Mouse (Mus musculus) neural tube, embryonic 15.5 days (tissue): Measurements from ENCODE around the gene Olfr467. TPM values are rescaled to one million over a fixed set of nuclear protein-coding genes. Genes with fewer than 3 reads are reported as not detected.
"Not testable (repeated sequence)": the region's sequence is repeated elsewhere in the genome, so short reads cannot be mapped to it uniquely, and the experiment has no call there.

ENCODE experiments used
- ATAC-seq: fragments of 200-750 bp; cut with Nextera tagmentation; 2 replicates; pipeline ENCODE4 v1.8.0; 2017; ENCODE audit warnings: mild to moderate bottlenecking, moderate TSS enrichment, moderate library complexity; ENCODE audit not compliant: low FRiP score
- H3K27ac ChIP-seq: fragments of 300-500 bp; sonication (generic); replicated peaks from 2 replicates; pipeline ENCODE4 v1.5.1; 2015; ENCODE audit warnings: mild to moderate bottlenecking, inconsistent platforms
- H3K27me3 ChIP-seq: fragments of 300-500 bp; sonication (generic); replicated peaks from 2 replicates; pipeline ENCODE4 v1.6.1; 2015; ENCODE audit warnings: inconsistent platforms
- H3K36me3 ChIP-seq: fragments of 300-500 bp; sonication (generic); 2 replicates; pipeline ENCODE4 v1.6.1; 2015; ENCODE audit warnings: inconsistent platforms
- H3K4me1 ChIP-seq: fragments of 300-500 bp; sonication (generic); 2 replicates; pipeline ENCODE4 v1.6.1; 2015; ENCODE audit warnings: inconsistent platforms
- H3K4me2 ChIP-seq: fragments of 300-500 bp; sonication (generic); 2 replicates; pipeline ENCODE4 v1.6.1; 2015; ENCODE audit warnings: inconsistent platforms, mild to moderate bottlenecking, moderate library complexity
- H3K4me3 ChIP-seq: fragments of 300-500 bp; sonication (generic); replicated peaks from 2 replicates; pipeline ENCODE4 v1.5.1; 2015; ENCODE audit warnings: mild to moderate bottlenecking, inconsistent platforms
- H3K9ac ChIP-seq: fragments of 300-500 bp; sonication (generic); replicated peaks from 2 replicates; pipeline ENCODE4 v1.6.1; 2015; ENCODE audit warnings: mild to moderate bottlenecking, inconsistent platforms
- H3K9me3 ChIP-seq: fragments of 300-500 bp; sonication (generic); replicated peaks from 2 replicates; pipeline ENCODE4 v1.6.1; 2016; ENCODE audit warnings: inconsistent platforms
- WGBS: fragments of 180-500 bp; shearing (Covaris S2); methylation state at CpG from one replicate; pipeline ENCODE4 v1.1.7; 2015; ENCODE audit warnings: mixed read lengths; 5-methylcytosine and 5-hydroxymethylcytosine counted together
- polyA plus RNA-seq: library from polyadenylated mRNA; unstranded; fragments of >200 nt; fragmentation: Nextera tagmentation; extraction: Ambion mirVana; gene quantifications from 2 replicates; pipeline ENCODE4 v1.2.1, GENCODE M21; 2015

Olfr467 gene
- polyA plus RNA-seq, 1 experiment from 2014 or later, result not detected

DNA sequence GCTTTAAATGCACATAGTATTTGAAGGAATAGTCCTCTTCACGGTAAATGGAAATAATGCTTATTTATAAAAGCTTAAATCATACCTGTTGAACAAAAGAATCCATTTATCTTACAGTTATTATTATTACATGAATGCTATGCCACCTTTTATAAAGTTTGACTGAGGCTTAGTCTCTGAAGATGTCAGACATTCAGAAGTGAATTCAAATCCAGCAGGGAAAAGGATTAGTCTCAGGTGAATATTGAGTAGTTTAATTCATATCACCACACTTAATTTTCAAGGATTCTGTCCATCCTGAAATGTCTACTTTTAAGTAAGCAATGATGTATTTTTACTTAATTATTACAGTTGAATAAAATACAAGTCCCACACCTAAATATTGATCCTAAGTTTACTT is 35.3 kb downstream of the Olfr467 start, which contains the start of gene Olfr470:
Gene Olfr470 (minus strand): TSS at position 101 of the 400 bp plus-strand sequence.
- H3K4me3 ChIP-seq, H3K9me3 ChIP-seq, H3K9ac ChIP-seq, H3K36me3 ChIP-seq, H3K4me2 ChIP-seq, H3K27me3 ChIP-seq, H3K4me1 ChIP-seq, H3K27ac ChIP-seq, ATAC-seq: not testable (repeated sequence)
- WGBS, result 88% methylated on average over 1 of the region's 1 CpGs

Other genes with a start within 250 kb of the Olfr467 start
- 3.1 and 6.5 TPM in 2 replicates for gene Olfml1, start 244.8 kb upstream of the Olfr467 start, polyA plus RNA-seq
- 2.5 and 3.6 TPM in 2 replicates for gene Ppfibp2, start 217.1 kb upstream of the Olfr467 start, polyA plus RNA-seq
- not detected in 2 replicates for gene 5330417H12Rik, start 187.1 kb upstream of the Olfr467 start, polyA plus RNA-seq
- gene Cyb5r2, start 54.2 kb upstream of the Olfr467 start, polyA plus RNA-seq, result 0.09 and 0.26 TPM in 2 replicates
- not detected in 2 replicates for gene Ovch2, start 11.1 kb upstream of the Olfr467 start, polyA plus RNA-seq
- gene Olfr469, start 13.3 kb downstream of the Olfr467 start, polyA plus RNA-seq, result not detected in 2 replicates
- gene Olfr470, start 35.2 kb downstream of the Olfr467 start, polyA plus RNA-seq, result not detected in 2 replicates
- not detected in 2 replicates for gene Olfr472, start 85.6 kb downstream of the Olfr467 start, polyA plus RNA-seq
- gene Olfr473, start 118.2 kb downstream of the Olfr467 start, polyA plus RNA-seq, result not detected in 2 replicates
- gene Olfr474, start 142.4 kb downstream of the Olfr467 start, polyA plus RNA-seq, result not detected in 2 replicates
- gene Olfr476, start 152.5 kb downstream of the Olfr467 start, polyA plus RNA-seq, result not detected in 2 replicates
- gene Olfr477, start 174.4 kb downstream of the Olfr467 start, polyA plus RNA-seq, result not detected in 2 replicates
- gene Olfr478, start 221.7 kb downstream of the Olfr467 start, polyA plus RNA-seq, result not detected in 2 replicates
- not detected in 2 replicates for gene Olfr479, start 238.4 kb downstream of the Olfr467 start, polyA plus RNA-seq